Mouse (Mus musculus) testis, adult 10 weeks (tissue): ENCODE data around the gene Entpd3. TPM values are rescaled to one million over a fixed set of nuclear protein-coding genes. Genes with fewer than 3 reads are reported as not detected.

Experiments
- polyA plus RNA-seq: library from polyadenylated mRNA; stranded (reverse); fragments of 350-450 nt; fragmentation: Illumina TruSeq; extraction: RNeasy Lipid Tissue Mini Kit (QIAGEN cat#74804); gene quantifications from one replicate; pipeline ENCODE4 v1.2.3, GENCODE M21; 2014; ENCODE audit warnings: low read depth, low replicate concordance

Entpd3 gene
- polyA plus RNA-seq: not detected

GRCm38 (mm10) chr9:120539662-120540251 is at the start of gene Entpd3:
Gene Entpd3, plus strand, starts transcription at chr9:120539818.

GRCm38 (mm10) chr9:120492010-120492399 is 47.6 kb upstream of the Entpd3 start, which contains the start of gene Eif1b:
Gene Eif1b, plus strand, starts transcription at chr9:120492232.

GRCm38 (mm10) chr9:120570741-120571592 is 31.3 kb downstream of the Entpd3 start, which contains the start of gene Rpl14:
Gene Rpl14, plus strand, starts transcription at chr9:120571444.

Other genes starting within 250 kb of the Entpd3 start
- 0.10 TPM for gene Myrip, start 238.3 kb upstream of the Entpd3 start, polyA plus RNA-seq
- 197 TPM for gene Eif1b, start 47.6 kb upstream of the Entpd3 start, polyA plus RNA-seq
- 115 TPM for gene Rpl14, start 31.6 kb downstream of the Entpd3 start, polyA plus RNA-seq